Mouse (Mus musculus): ENCODE results near the gene Eef1akmt2.

Eef1akmt2 gene

GRCm38 (mm10) chr7:132787496-132788190 is 64.8 kb downstream of the Eef1akmt2 start:
- no peak for DNase-seq (ENCODE audit: low spot score)

GRCm38 (mm10) chr7:132787022-132787421 is 65.5 kb downstream of the Eef1akmt2 start:
- no peak for DNase-seq (ENCODE audit: low spot score)

- no peak for DNase-seq (ENCODE audit: low spot score)
Measured at GRCm38 (mm10) chr7:132786522-132786921, 66.0 kb downstream of the Eef1akmt2 start.

- DNase-seq (ENCODE audit: low spot score): no peak
Measured at GRCm38 (mm10) chr7:132786011-132786410, 66.5 kb downstream of the Eef1akmt2 start.

GRCm38 (mm10) chr7:132784101-132784500 is 68.4 kb downstream of the Eef1akmt2 start:
- DNase-seq (ENCODE audit: low spot score): no peak

GRCm38 (mm10) chr7:132781850-132782249 is 70.6 kb downstream of the Eef1akmt2 start:
- no peak for DNase-seq (ENCODE audit: low spot score)

GRCm38 (mm10) chr7:132781130-132781814 is 71.2 kb downstream of the Eef1akmt2 start:
- DNase-seq (ENCODE audit: low spot score): no peak

GRCm38 (mm10) chr7:132780611-132781010 is 71.9 kb downstream of the Eef1akmt2 start:
- no peak for DNase-seq (ENCODE audit: low spot score)

DNA sequence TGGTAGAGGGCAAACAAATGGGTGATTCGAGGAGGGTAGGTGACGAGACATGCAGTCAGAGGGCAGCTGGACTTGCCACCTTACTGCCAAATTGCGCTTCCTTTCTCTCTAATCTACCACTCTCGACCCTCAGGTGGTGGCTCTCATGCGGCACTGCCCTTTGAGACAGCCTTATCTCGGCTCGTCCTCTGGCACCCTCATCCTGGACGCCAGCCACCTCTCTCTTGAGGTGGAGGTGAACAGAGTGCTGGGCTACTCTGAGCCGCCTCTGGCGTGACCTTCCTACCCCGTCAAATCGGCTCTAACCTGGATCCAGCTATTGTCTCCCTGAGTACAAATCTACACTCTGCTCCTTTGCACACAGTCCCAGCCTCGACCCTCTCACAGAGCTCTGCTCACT is 73.8 kb downstream of the Eef1akmt2 start:
- DNase-seq (ENCODE audit: low spot score): no peak

- no peak for DNase-seq (ENCODE audit: low spot score)
Measured at GRCm38 (mm10) chr7:132777728-132778453, 74.6 kb downstream of the Eef1akmt2 start.

All from urinary bladder, postnatal 10 days (tissue).